Mouse (Mus musculus): ENCODE data around the gene Erc2.

DNA sequence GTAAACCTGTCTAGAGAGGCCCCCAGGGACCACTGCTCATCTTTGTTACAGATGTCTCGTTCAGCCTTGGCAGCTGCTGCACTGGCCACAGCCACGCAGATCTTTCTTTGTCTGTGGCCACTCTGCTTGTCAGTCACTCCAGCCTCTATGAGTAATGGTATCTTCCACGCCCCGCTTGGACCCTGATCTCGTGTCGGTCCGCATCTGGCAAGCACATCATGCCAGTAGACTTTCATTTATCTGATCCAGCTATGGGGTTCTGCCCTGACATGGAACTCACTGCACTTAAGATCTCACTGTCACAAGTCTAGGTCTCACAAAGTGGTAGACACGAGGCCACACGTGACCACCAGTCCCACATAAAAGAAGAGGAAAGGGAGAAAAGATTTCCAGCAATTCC is 777.7 kb downstream of the Erc2 start:
- no peak for TF ChIP-seq GATA1 (IDR thresholded peaks at IDR 0.05; ENCODE audit: borderline replicate concordance, low read length)
- TF ChIP-seq FLI1 (IDR thresholded peaks at IDR 0.05; ENCODE audit: low read length), result no peak
